Mouse (Mus musculus): ENCODE data around the gene Syde1.
A peak's percentile ranks its signal among the peaks of the same experiment; 100 is the strongest.

The Syde1 gene

DNA sequence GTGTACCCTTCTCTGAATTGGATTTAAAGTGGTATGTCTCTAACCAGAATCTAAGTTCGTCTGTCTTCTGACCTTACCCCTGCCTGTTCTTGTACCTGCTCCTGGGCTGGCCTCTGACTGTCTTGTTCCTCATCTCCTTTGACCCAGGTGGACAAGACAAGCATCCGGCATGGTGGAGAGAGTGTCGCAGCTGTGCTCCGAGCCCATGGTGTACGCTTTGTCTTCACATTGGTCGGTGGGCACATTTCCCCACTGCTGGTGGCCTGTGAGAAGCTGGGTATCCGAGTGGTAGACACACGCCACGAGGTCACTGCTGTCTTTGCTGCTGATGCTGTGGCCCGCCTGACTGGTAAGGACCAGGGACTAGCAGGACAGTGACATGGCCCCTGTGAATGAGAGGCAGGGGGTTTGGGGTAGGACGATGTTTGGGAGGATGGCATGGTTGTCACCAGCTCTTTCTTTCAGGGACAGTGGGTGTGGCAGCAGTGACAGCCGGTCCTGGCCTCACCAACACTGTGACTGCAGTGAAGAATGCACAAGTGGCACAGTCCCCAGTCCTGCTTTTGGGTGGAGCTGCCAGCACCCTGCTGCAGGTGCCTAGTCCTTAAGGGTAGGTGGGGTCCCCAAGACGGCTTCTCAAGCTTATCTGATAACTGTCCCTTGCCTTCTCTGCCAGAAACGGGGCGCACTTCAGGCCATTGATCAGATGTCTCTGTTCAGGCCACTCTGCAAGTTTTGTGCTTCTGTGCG is 15.2 kb downstream of the Syde1 start:
- no peak for DNase-seq (ENCODE audit: low spot score in 2 of 2)

DNA sequence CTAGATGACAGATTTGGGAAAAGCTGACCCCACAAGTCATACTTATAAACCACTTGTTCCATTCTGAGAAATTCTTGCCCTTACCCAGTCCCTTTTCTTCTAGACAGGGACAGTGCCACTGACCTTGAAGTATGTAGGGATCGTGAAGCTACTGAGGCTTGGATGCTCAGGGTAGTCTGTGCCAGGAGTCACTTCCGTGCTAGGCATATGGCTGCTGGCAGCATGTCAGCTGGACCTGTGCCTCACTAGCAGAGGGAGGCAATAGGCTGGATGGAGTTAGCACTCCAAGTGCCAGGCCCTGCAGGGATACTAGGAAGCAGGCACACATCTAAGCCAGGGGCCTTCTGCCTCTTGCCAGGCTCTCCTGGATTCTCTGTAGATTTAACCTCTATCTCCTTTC is 16.1 kb downstream of the Syde1 start:
- DNase-seq (ENCODE audit: low spot score in 2 of 2), result no peak

DNA sequence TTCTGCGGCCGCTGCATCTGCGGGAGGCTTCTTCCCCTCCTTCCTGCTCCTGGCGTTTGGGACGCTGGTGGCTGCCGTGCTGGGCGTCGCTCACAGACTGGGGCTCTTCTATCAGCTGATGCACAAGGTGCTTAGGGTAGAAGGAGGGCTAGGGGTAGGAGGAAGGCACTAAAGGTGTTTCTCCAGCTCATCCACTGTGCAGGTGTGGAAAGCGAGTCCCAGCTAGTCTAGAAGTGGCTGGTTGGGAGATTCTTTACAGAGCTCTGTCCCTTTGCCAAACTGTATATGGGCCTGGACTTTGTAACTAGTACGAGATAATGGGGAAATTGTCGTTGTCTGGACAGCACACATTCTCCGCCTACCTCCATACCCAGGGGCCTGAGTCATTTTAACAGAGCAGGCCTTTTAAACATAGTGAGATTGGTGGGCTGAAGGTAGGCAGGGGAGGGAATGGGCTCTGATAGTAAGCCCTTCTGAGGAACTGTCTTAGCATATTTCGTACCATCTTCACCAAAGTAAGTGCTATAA is 16.6 kb downstream of the Syde1 start:
- DNase-seq (ENCODE audit: low spot score in 2 of 2), result no peak

DNA sequence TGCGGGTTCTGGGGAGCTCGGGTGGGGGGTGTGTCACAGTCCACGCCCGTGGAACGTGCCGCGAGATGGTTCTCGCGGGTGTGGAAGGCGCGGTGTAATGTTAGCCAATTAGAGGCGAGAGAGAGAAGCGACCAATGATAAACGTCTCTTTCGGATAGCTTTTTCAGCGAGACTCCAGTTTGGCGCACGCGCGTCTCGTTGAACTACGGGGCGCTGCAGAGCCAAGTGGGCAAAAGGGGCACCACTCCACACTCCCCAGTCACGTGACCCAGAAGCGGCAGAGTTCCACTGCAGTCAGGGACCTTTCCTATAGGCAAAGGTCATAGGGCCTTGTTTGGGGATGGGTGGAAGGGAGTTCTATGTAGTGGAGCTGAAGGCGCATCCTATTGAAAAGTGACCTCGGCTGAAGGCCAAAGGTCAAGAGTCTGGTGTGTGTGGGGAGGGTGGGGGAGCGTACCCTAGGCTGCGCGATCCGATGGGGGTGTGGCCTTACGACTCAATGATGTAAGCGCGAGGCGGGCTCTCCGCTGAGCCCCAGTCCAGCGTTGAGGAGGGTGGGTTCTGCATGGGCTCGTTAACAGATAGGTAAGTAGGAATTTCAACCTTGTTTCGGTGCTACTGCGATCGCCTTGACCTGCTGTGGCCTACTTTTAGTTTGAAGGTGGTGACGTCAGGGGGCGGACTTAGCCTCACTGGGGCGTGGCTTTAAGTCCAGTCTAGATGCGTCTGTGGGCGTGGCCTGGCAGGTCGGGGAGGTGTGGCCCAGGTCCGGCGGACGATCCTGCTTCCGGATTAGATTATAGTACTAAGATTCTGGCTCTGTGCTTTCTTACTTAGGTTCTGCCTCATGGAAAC is 17.3 kb downstream of the Syde1 start, which contains the start of gene Ilvbl:
Ilvbl (plus strand) TSS at position 97 of the 855 bp plus-strand sequence.
- DNase-seq (ENCODE audit: low spot score in 2 of 2), result peak; percentile 90 to 93

DNA sequence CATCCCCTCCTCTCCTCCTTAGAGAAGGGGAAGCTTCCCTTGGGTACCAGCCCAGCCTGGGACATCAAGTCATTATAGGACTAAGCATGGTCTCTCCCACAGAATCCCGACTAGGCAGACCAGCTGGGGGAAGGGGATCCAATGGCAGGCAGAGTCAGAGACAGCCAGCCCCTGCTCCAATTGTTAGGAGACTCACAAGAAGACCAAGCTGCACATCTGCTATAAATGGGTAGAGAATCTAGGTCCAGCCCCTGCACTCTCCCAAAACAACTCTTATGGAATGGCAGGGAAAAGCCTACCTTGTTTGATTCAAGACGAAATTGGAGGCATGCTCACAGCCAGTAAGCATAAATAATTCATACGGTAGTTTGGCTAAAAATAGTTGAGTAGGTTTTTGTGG is 18.5 kb downstream of the Syde1 start:
- no peak for DNase-seq (ENCODE audit: low spot score in 2 of 2)

DNA sequence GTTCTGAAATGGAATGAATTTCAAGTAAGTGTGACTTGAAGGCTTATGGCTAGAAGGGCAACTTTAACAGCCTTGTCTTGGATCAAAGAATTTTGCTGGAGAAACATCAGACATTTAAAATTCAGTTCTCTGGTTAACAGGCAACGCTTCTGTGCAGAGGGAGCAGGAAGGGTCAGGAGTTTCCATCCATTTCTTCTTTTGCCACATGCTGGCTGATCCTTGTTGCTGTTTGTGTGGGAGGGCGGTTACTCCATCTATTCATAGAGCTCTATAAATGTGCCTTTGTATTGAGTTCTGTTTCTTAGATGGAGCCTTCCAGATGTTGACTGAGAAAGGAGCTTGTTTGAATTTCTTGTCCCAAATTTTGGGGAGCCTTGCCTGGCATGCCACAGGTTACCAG is 20.9 kb downstream of the Syde1 start:
- DNase-seq (ENCODE audit: low spot score in 2 of 2), result no peak

DNA sequence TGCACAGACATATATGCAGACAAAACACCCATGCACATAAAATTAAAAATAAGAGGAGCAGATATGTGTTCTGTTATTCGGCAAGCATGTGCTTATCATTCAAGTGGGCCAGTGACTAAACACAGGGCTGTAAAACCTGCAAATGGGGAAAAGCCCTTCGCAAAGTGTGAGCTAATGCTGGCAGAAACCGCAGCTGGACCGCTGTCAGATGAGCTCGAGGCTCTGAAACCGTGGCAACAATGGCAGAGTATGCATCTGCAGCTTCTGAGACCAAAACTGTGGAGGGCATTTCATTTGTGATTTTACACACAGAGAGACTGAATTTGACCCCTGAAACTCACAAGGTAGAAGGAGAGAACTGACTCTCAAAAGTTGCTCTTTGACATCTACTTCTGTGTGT is 21.3 kb downstream of the Syde1 start:
- no peak for DNase-seq (ENCODE audit: low spot score in 2 of 2)

DNA sequence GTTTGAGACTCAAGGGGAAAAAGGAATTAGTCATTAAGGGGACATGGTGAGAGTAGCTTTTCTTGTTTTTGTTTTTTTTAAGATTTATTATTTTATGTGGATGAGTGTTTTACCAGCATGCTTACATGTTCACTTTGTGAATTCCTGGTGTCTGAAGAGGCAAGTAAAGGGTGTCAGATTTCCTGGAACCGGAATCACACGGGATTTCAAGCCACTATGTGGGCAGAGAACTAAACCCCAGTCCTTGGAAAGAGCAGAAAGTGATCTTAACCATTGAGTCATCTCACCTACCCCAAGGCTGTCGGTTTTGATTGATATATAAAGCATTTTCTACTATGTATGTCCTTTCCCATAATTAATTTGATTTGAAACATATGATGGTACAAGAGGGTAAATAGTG is 22.1 kb downstream of the Syde1 start:
- no peak for DNase-seq (ENCODE audit: low spot score in 2 of 2)

DNA sequence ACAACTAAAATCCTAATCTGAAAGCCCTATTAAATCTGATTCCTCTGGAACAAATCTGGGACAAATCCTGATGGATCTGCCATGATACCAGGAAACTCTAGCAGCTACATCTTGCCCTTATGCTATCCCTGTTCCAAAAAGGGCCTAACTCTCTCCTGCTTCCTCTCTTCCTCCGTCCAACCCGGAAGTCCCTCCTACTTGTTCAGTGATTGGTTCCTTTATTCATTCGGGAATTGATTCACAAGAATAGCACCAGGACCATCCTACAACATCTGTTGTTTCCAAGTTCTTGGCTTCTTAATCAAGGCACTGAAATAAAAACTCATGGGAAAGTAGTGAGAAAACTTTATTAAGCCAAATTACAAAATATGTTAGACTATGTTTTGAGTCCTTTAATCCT is 22.6 kb downstream of the Syde1 start:
- no peak for DNase-seq (ENCODE audit: low spot score in 2 of 2)

DNA sequence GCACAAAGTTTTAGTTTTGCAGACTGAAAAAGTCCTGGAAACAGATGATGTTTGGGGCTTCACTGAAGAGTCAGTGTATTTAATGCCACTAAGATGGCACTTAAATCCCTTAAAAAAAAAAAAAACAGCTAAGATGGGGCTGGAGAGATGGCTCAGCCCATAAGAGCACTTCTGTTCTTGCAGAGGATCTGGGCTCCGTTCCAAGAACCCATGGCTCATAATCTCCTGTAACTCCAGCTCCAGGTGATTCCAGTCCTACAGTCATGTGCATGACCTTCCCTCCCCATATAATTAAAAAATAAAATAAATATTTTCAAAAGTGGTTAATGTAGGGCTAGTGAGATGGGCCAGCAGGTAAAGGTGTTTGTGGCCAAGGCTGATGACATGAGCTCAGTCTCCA is 26.7 kb downstream of the Syde1 start:
- DNase-seq (ENCODE audit: low spot score in 2 of 2), result no peak

DNA sequence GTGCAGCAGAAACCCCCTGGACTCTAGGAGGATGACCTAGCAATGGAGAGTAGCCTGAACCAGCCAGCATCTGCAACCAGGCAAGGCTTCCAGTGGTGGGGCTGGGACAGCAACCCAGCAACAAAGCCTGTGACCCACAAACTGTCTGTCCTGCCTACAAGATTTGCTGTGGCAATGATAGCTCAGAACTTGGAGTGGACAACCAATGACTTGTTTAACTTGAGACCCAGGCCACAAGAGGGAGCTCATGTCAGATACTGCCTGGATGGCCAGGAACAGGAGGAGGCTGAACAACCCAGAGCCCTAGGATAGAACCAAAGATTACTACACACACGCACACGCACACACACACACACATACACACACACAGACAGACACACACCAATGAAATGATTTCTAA is 50.8 kb downstream of the Syde1 start:
- no peak for DNase-seq (ENCODE audit: low spot score in 2 of 2)
